Mouse (Mus musculus): ENCODE measurements at regions not wholly inside any gene's neighbourhood (a gene's known extent, or its start where the extent isn't known, plus 50 kb on each side); places are given as distances from the start of the nearest gene placed in this dataset.
A peak's percentile ranks its signal among the peaks of the same experiment; 100 is the strongest.

- DNase-seq (ENCODE audit: low spot score), result no peak
Observed at GRCm38 (mm10) chr5:106392213-106392612, 65.8 kb downstream of the Barhl2 start.

GRCm38 (mm10) chr5:106386621-106387020 lies 71.3 kb downstream of the Barhl2 start:
- no peak for DNase-seq (ENCODE audit: low spot score)

GRCm38 (mm10) chr5:106385838-106386237 lies 72.1 kb downstream of the Barhl2 start:
- DNase-seq (ENCODE audit: low spot score), result no peak

- DNase-seq (ENCODE audit: low spot score), result no peak
Observed at GRCm38 (mm10) chr5:106385219-106385618, 72.7 kb downstream of the Barhl2 start.

- peak; percentile 14 for DNase-seq (ENCODE audit: low spot score)
Observed at GRCm38 (mm10) chr5:106384138-106384770, 73.7 kb downstream of the Barhl2 start.

GRCm38 (mm10) chr5:106381919-106382318 lies 76.0 kb downstream of the Barhl2 start:
- DNase-seq (ENCODE audit: low spot score), result no peak

GRCm38 (mm10) chr5:106380631-106381285 lies 77.2 kb downstream of the Barhl2 start:
- no peak for DNase-seq (ENCODE audit: low spot score)

- DNase-seq (ENCODE audit: low spot score), result no peak
Observed at GRCm38 (mm10) chr5:106376781-106377525, 81.0 kb downstream of the Barhl2 start.

GRCm38 (mm10) chr5:106367831-106368230 lies 90.1 kb downstream of the Barhl2 start:
- no peak for DNase-seq (ENCODE audit: low spot score)

GRCm38 (mm10) chr5:106367312-106367711 lies 90.7 kb downstream of the Barhl2 start:
- no peak for DNase-seq (ENCODE audit: low spot score)

GRCm38 (mm10) chr5:106366006-106366405 lies 92.0 kb downstream of the Barhl2 start:
- no peak for DNase-seq (ENCODE audit: low spot score)

GRCm38 (mm10) chr5:106365094-106365493 lies 92.9 kb downstream of the Barhl2 start:
- no peak for DNase-seq (ENCODE audit: low spot score)

GRCm38 (mm10) chr5:106351348-106351747 lies 106.6 kb downstream of the Barhl2 start:
- no peak for DNase-seq (ENCODE audit: low spot score)

- DNase-seq (ENCODE audit: low spot score), result no peak
Observed at GRCm38 (mm10) chr5:106349851-106350515, 108.0 kb downstream of the Barhl2 start.

- no peak for DNase-seq (ENCODE audit: low spot score)
Observed at GRCm38 (mm10) chr5:106344308-106344707, 113.7 kb downstream of the Barhl2 start.

- no peak for DNase-seq (ENCODE audit: low spot score)
Observed at GRCm38 (mm10) chr5:106343601-106344000, 114.4 kb downstream of the Barhl2 start.

GRCm38 (mm10) chr5:106341361-106341760 lies 116.6 kb downstream of the Barhl2 start:
- no peak for DNase-seq (ENCODE audit: low spot score)

- no peak for DNase-seq (ENCODE audit: low spot score)
Observed at GRCm38 (mm10) chr5:106335639-106336038, 122.3 kb downstream of the Barhl2 start.

- DNase-seq (ENCODE audit: low spot score), result no peak
Observed at GRCm38 (mm10) chr5:106327592-106328150, 130.3 kb downstream of the Barhl2 start.

- DNase-seq (ENCODE audit: low spot score), result peak; percentile 57
Observed at GRCm38 (mm10) chr5:106322574-106323215, 135.3 kb downstream of the Barhl2 start.

GRCm38 (mm10) chr5:106321426-106321825 lies 136.5 kb downstream of the Barhl2 start:
- peak; percentile 47 for DNase-seq (ENCODE audit: low spot score)

- no peak for DNase-seq (ENCODE audit: low spot score)
Observed at GRCm38 (mm10) chr5:106321023-106321422, 136.9 kb downstream of the Barhl2 start.
